Mouse (Mus musculus) adrenal gland, postnatal 36 days (tissue): ENCODE data around the gene Actn2. TPM values are rescaled to one million over a fixed set of nuclear protein-coding genes. Genes with fewer than 3 reads are reported as not detected.
A peak's percentile ranks its signal among the peaks of the same experiment; 100 is the strongest.

Experiments used
- DNase-seq, 2 experiments: peaks; one replicate each; pipeline ENCODE4 v3.0.0; 2021; ENCODE audit warnings: mixed read lengths in 1 of 2
- total RNA-seq, 2 experiments: library from RNA; stranded (reverse); gene quantifications; 2 replicates each; pipeline ENCODE4 v1.2.3; 2021

Actn2 gene
- total RNA-seq, 2 experiments from 2014 or later = 0.10 to 0.59 TPM

GRCm38 (mm10) chr13:12314173-12314572 is 26.4 kb downstream of the Actn2 start:
- DNase-seq = no peak

DNA sequence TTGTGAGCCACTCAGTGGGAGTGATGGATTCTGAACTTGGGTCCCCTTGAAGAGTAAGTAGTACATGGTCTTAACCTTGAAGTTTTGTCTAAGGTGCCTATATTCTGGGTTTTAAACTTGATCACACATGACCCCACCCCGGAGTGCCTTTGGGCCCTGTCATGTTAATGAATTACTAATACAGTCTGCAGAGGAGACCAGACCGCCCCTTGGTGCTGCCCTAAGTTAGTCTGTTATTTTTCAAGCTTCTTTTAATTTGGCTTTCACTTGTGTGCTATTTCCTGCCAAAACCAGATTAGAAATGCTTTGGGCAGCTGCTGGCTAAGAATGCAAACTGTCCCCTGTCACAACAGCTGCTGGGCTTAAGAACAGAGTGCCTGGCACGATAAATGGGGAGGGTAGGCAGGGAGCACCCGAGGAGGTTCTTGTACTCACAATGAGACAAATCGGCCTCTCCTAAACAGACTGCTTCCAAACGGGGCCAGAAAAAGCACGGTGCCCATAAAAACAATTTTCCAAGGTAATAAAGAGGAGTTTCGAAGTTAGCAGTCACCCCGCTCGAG is 28.5 kb downstream of the Actn2 start:
- DNase-seq = no peak

- DNase-seq = no peak
Observed at GRCm38 (mm10) chr13:12311371-12311770, 29.2 kb downstream of the Actn2 start.

GRCm38 (mm10) chr13:12309446-12309845 is 31.1 kb downstream of the Actn2 start:
- no peak for DNase-seq

DNA sequence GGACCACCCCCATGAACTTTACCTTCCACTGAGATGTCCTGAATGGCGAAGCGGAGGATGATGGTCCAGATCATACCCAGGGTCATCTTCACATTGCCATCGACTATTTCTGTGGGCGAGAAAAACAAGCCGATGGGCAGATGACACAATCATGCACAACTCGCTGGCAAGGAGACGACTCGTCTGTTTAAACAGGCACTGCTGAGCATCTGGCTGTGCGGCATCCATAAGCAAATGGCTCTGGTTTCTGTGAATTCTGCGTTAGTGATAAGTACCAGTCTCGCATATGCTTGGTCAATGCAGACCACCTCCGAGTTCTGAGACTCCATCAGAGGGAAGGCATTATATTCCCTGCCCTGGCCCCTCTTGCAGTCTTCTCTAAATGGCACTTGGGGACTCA is 31.7 kb downstream of the Actn2 start:
- DNase-seq = no peak

- no peak for DNase-seq
Observed at GRCm38 (mm10) chr13:12308473-12308872, 32.1 kb downstream of the Actn2 start.

GRCm38 (mm10) chr13:12307286-12307685 is 33.3 kb downstream of the Actn2 start:
- no peak for DNase-seq

DNA sequence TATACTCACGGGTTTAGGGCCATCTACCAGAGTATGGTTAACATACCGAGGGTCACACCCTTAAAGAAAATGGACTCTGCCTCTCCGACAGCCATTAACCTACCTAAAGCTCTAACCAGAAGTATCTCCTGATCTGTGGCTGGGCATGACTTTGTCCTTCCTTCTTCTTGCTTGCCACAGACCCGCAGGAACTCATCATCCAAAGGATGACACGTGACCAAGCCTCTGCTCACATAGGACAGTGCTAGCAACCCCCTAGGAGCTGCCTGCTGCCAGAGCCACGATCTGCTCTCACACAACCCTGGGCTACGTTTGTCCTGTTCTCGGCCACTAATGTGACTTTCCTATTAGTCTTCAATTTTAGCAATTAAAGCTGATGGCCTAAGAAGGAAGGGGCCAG is 35.0 kb downstream of the Actn2 start:
- no peak for DNase-seq

- no peak for DNase-seq
Observed at GRCm38 (mm10) chr13:12304991-12305390, 35.6 kb downstream of the Actn2 start.

DNA sequence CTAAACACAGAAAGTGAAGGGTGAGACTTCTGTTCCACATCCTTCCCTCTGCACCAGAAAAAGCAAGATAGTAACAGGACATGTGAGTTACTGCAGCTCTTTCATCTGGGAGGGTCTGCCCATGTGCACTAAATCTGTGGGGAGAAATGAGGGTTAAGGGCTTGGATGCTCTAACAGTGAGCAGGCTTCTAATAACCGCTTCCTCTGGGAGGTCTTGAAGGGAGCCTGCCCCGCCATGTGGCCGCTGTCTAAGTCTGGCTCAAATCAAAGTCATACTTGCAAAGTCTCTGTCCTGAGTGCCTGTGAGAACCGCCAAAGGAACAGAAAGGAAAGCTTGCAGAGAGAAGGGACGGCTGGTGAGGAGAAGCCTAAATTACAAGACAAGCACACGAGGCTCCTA is 42.8 kb downstream of the Actn2 start:
- no peak for DNase-seq

- DNase-seq = peak; percentile 28 to 62
Observed at GRCm38 (mm10) chr13:12296701-12297100, 43.9 kb downstream of the Actn2 start.

- no peak for DNase-seq
Observed at GRCm38 (mm10) chr13:12293810-12294209, 46.8 kb downstream of the Actn2 start.

DNA sequence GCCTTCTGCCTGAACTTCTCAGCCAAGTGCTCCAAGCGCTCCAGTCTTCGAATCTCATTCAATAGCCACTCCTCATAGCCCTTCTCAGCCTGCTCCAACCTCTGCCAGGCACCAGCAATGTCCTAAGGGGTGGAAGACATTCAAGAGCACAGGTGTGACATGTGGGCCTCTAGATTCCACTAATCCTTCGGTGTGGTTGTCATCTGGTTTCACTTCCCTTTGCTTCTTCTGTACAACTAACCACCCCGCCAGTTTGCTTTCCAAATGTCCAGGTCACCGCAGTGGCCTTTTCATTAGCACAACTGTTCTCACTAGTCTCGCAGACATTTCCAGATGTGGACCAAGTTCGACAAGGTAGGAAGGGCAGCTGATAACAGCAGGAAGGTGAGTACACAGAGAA is 49.9 kb downstream of the Actn2 start:
- DNase-seq = no peak

DNA sequence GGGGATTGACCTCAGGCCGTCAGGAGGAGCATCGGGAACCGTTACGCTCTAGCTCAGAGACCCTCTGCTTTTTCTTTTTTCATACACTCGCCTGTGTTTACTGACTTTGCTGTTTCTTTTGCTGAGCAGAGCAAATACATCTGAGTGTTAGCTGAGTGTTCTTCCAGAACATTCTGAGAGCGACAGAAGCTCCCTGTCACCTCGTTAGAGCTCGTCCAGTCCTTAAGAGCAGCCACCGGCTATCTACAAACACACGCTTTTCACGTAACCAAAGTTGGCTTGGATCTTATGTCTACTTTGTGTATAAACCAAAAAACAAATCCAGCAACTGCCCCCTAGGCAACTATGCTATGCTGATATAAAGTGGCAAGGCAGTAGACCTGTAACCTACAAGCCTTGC is 56.0 kb downstream of the Actn2 start:
- no peak for DNase-seq

DNA sequence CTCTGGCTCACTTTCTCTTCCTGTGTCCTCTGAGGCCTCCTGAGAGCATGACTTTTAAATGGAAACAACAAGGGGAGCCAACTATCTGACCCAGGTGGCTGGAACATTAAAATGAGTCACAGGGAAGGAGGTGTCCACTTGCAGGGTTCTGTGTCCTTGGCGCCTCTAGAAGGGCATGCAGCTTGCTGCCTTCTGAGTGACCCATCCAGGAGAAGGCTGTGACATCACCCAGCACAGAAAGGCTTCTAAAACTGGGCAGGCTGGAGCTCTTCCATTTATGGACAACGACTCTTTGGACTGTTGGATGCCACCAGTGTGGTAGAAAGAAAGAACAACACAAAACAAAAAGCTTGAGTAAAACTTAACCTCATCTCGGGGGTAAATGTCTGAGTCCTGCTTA is 56.7 kb downstream of the Actn2 start:
- peak; percentile 69 to 76 for DNase-seq

DNA sequence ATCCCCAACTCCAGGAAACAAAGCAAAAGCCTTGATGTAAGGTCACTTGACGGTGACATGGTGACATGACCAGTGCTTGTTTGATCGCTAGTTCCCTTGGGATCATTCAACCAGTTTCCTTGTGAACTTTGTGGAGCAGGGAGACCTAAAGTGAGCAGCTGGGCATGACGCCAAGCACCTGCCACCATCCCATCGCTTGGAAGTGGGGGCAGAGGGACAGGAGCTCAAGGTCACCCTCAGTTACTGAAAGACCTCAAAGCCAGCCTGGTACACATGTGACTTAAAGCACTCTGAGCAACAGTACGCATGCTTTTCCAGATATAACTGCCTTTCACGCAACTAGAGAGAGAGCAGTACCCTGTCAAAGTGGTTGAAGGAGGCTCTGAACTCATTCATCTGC is 65.8 kb downstream of the Actn2 start:
- DNase-seq = no peak

- no peak for DNase-seq
Observed at GRCm38 (mm10) chr13:12274220-12274619, 66.3 kb downstream of the Actn2 start.

DNA sequence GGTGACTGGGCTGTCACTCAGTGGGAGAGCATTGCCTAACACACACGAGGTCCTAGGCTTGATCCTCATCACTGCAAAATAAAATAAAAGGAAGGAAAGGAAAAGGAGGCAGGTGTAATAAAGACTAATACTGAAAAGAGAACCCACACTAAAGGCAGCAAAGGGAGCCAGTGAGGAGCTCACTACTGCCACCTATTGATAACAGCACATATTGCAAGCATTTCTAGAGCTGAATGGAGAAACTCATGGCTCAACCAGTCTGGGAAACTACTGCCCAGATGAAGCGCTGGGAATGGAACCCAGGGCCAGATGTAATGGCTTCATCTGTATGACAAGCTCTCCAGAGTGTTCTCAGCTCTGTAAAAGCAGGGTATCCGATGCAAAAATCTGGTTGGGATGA is 67.6 kb downstream of the Actn2 start:
- peak in 1 of 2 experiments; percentile 36 for DNase-seq

- no peak for DNase-seq
Observed at GRCm38 (mm10) chr13:12267971-12268370, 72.6 kb downstream of the Actn2 start.

- peak; percentile 24 to 40 for DNase-seq
Observed at GRCm38 (mm10) chr13:12267097-12267496, 73.5 kb downstream of the Actn2 start.

- DNase-seq = no peak
Observed at GRCm38 (mm10) chr13:12263996-12264395, 76.6 kb downstream of the Actn2 start.

GRCm38 (mm10) chr13:12261505-12261904 is 79.1 kb downstream of the Actn2 start:
- DNase-seq = no peak

DNA sequence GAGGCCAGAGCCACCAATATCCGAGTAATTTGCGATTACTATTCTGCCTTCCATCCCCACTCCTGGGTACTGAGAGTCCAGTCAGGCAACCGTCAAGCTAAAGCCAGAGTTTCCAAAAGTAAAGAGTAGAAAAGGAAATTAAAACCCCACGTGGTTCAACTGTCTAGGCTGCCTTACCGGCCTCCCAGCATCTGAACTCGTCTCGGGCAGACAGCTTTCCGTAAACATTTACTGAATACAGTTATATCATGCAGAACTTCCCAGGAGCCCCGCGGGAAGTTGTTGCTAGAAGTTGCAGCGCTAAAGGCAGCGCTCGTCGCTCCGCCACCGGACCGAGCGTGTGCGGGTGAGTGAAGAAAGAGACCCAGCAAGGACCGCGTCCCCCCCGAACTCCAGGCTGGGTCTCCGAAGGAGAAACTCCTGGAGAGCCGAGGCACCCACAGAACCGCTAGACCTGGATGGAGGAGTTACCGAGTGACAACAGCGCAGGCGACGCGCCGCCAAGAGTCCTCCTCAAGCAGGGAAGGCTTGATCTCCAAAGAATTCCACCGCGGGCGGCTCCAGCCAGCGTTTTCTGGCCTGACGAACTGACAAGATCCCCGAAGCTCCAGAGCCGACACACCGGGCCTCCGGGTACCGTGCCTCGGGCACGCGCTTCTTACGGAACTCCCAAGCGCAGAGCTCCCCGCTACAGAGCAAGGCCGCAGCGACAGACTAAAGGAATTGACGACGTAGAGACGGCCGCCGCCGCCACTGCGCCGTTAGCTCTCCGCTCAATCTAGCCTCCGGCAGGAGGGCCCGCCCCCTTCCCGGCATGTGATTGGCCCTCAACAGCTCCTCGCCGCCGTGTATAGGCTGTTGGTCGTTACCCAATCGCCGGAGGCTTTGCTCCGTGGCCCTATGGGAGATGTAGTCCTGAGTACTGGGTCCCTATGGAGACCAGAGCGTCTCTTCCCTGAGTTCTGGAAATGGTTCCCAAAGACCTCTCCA is 82.9 kb downstream of the Actn2 start, which contains the start of gene Mtr:
Gene Mtr (minus strand): TSS at position 723 of the 990 bp plus-strand sequence.
- peak; percentile 97 to 98 for DNase-seq
